Mouse (Mus musculus) bone marrow, adult 2 months (tissue): ENCODE measurements around the gene Acta2. TPM values are rescaled to one million over a fixed set of nuclear protein-coding genes. Genes with fewer than 3 reads are reported as not detected.
A peak's percentile ranks its signal among the peaks of the same experiment; 100 is the strongest.

Source experiments
- H3K27ac ChIP-seq: fragments of 200-500 bp; 2 replicates; pipeline ENCODE4 v1.5.1; 2012; ENCODE audit warnings: low read depth, mild to moderate bottlenecking, control low read depth, inconsistent platforms, low read length; ENCODE audit not compliant: control insufficient read depth, poor library complexity, insufficient read depth
- H3K4me1 ChIP-seq: fragments of 200-500 bp; 2 replicates; pipeline ENCODE4 v1.6.1; 2011; ENCODE audit warnings: low read length; ENCODE audit not compliant: control insufficient read depth, insufficient read depth
- H3K4me3 ChIP-seq: fragments of 200-500 bp; replicated peaks from 2 replicates; pipeline ENCODE3; 2011; ENCODE audit warnings: mild to moderate bottlenecking, low read depth, low read length, control low read depth; ENCODE audit not compliant: control insufficient read depth
- CTCF ChIP-seq: fragments of 200-500 bp; IDR thresholded peaks from 2 replicates; pipeline ENCODE4 v1.5.1; 2011; ENCODE audit warnings: low read length, control low read depth; ENCODE audit not compliant: control insufficient read depth, insufficient read depth
- POLR2A ChIP-seq: fragments of 200-500 bp; IDR thresholded peaks from 2 replicates; pipeline ENCODE4 v1.6.1; 2011; ENCODE audit warnings: low read depth, mild to moderate bottlenecking, control low read depth, low read length, borderline replicate concordance; ENCODE audit not compliant: control insufficient read depth
- WGBS: fragments of 180-500 bp; shearing (Covaris S2); methylation state at CpG from one replicate; pipeline ENCODE4 v1.1.7; 2018; 5-methylcytosine and 5-hydroxymethylcytosine counted together
- polyA plus RNA-seq: library from polyadenylated mRNA; stranded (reverse); fragments of >200 nt; gene quantifications from 2 replicates; pipeline ENCODE4 v1.2.4, GENCODE M21; 2011; ENCODE audit warnings: low replicate concordance; ENCODE audit not compliant: missing spikeins, insufficient read depth, insufficient read length

The Acta2 gene
- polyA plus RNA-seq, 1 experiment: 33.5 TPM

- TF ChIP-seq CTCF (no peak), POLR2A (no peak)
- Histone ChIP-seq H3K4me1 (peaks cover under 1% of the 10 kb centered on the region; the same call in 1 of the 2 replicates), H3K4me3 (no peak overlapping the region), H3K27ac (peak overlapping the region; percentile 31)
- WGBS: 57% methylated on average over 3 of the region's 3 CpGs
Measured at GRCm38 (mm10) chr19:34220732-34221380, 34.5 kb downstream of the Acta2 start.

DNA sequence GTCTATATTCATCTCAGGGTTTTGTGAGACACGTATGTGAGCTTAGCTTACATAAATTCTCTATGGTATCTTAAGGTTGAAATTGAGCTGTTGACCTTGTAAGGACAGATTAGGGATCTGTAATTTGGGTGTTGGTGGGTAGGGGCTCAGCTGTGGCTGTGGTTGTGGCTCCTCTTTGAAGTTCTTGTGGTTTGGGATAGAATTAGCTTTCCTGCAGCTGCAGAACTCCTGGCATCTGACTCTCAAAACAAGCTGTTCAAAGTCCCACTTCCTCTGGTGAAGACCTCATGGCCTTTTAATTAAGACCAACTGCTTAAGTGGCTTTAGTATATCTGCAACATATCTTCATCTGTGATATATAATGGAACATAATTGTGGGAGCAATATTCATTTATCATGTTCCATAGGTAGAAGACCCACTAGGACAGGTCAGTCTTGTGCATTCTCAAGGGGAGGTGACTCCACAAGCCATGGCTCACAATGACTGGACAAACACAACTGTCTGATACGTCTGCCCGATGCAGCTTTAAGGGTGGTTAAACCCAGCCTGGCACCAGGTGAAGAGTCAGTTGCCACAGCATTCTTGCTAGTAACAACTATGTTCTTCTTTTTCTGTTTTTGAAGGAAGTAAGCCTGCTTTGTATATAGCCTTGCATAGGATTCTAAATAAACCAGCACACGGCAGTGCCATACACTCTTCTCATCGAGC, 36.0 kb downstream of the Acta2 start:
- H3K27ac ChIP-seq: no peak overlapping the region; the same call in 1 of the 2 replicates
- WGBS: 47% methylated on average over 5 of the region's 5 CpGs

DNA sequence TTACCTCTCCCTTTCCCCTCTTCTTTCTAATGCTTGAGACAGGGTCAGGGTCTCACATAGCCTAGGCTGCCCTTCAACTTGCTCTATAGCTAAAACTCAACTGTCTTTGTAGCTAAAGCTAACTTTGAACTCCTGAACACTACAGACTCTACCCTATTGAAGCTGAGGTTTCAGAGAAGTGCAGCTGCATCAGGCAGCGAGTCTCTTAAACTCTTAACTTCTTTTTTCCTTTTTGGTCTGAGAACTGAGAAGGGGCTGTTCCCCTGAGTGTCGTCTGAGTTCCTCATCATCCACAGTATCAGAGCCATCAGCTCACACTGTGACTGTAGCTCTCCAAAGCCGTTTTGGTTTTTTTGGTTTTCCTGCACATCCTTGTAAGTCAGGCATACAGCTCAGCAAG, 37.6 kb downstream of the Acta2 start:
- TF ChIP-seq POLR2A (no peak), CTCF (no peak)
- Histone ChIP-seq H3K27ac (peak overlapping the region; percentile 58; the same call in 1 of the 2 replicates), H3K4me3 (no peak overlapping the region), H3K4me1 (peaks cover 2% of the 10 kb centered on the region; the same call in 1 of the 2 replicates)
- 21% methylated on average over 3 of the region's 3 CpGs for WGBS

More for the DNA sequence above, 36.0 kb downstream of the Acta2 start:
- Histone ChIP-seq H3K4me1 (peaks cover 2% of the 10 kb centered on the region; the same call in 1 of the 2 replicates), H3K4me3 (no peak overlapping the region)
- TF ChIP-seq POLR2A (no peak), CTCF (no peak)

DNA sequence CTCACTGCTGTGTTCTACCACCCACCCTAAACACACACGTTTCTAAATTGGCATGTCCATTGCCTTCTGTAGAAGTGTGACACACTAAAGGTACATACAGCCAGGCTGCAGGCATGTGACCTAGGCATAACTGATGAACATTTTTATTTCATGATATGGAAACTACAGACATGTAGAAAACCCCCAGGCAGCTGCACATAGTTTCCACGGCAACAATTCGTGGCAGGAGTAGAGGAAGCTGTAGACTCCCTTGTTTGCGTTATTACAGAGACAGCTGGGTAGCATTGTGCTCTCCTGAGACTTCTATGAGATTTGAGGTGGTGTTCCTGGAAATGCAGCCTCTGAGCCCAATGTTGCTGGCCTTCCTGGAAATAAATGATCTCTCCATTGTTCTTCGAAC, 38.4 kb downstream of the Acta2 start:
- no peak for TF ChIP-seq CTCF
- no peak for TF ChIP-seq POLR2A
- Histone ChIP-seq H3K4me1 (peaks cover 2% of the 10 kb centered on the region; the same call in 1 of the 2 replicates), H3K4me3 (no peak overlapping the region), H3K27ac (no peak overlapping the region)
- WGBS: 50% methylated on average over 5 of the region's 5 CpGs

DNA sequence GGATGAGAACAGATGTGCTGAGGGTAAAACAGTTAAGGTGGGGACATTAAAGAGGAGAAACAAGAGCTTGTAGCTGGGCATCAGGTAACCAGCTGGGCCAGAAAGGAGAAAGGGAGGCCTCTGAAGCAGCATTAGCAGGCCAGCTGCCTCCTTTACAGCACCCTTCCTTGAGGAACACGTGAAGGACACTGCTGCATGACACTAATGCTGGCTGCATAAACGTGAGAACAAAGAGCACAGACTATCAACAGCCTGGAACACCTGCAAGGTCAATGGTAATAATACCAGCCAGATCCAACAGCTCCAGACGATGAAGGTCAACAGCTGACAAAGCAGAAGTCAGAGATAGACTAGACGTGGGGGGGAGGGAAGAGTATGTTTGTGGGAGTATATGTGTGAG, 41.3 kb downstream of the Acta2 start:
- peaks cover 4% of the 10 kb centered on the region; the same call in 1 of the 2 replicates for H3K4me1 ChIP-seq
- no peak overlapping the region for H3K4me3 ChIP-seq
- 47% methylated on average over 4 of the region's 4 CpGs for WGBS
- H3K27ac ChIP-seq: 0 out of 2 replicates have a peak overlapping the region, but pooled peaks have one; percentile 10
- TF ChIP-seq CTCF: no peak
- TF ChIP-seq POLR2A: no peak

- no peak overlapping the region for H3K4me3 ChIP-seq
- TF ChIP-seq POLR2A: no peak
- TF ChIP-seq CTCF: no peak
- H3K4me1 ChIP-seq: peaks cover 4% of the 10 kb centered on the region; the same call in 1 of the 2 replicates
- H3K27ac ChIP-seq: no peak overlapping the region
Measured at GRCm38 (mm10) chr19:34213251-34213645, 42.1 kb downstream of the Acta2 start.

DNA sequence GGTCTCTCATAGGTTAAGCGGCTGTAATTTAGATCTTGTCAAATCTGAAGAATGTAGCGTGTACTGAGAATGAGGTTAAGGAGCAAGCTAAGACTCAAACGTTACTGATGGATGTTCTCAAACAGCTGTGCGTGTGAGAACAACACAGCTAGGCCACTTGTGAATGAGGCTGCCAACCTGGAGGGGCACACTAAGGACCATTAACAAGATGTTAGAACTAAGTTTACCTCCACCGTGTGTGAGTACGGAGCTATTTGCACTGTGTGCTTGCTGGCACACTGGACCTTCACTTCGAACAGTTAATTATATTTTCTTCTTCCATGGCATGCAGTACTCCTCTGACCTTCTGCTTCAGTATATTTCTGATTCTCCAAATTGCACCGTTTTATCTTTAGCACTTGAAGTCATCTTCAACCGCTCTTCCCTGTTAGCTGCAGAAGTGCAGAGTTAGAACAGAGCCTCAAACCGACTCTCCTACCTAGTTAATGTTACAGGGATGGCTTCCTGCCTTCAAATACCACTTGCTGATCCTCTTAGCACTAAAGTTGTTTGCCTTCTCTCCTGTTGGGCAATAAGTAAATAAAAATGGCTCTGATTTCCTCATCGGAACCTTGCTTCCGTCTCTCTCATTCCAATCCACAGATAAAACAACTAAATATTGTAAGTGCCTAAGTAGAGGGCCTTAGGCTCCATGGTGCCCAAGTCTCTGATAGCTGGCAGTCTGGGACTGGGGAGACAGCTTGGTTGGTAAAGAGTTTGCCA, 42.7 kb downstream of the Acta2 start:
- no peak for TF ChIP-seq POLR2A
- TF ChIP-seq CTCF: no peak
- Histone ChIP-seq H3K27ac (no peak overlapping the region), H3K4me1 (peaks cover 4% of the 10 kb centered on the region; the same call in 1 of the 2 replicates), H3K4me3 (no peak overlapping the region)
- 81% methylated on average over 12 of the region's 12 CpGs for WGBS

DNA sequence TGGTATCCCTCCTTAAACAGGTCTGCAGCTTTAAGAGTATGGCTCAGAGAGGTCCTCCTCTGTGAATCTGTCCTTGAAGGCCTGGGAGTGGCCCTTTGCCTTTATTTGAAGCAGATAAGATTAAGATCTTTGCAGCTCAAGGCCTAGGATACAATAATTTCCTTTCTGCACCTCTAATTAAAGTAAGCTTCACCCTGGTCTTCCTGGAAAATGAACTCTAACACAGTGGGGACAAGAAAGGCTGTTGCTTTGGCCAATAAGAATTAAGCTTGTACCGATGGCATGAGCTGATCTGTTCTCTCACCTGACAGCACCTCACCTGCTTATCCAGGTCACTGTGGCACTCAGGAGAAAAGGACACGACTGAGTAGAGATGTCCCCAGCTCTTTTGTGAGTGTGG, 44.5 kb downstream of the Acta2 start:
- peaks cover 3% of the 10 kb centered on the region; the same call in 1 of the 2 replicates for H3K4me1 ChIP-seq
- TF ChIP-seq CTCF: no peak
- TF ChIP-seq POLR2A: no peak
- 73% methylated on average over 2 of the region's 2 CpGs for WGBS
- H3K4me3 ChIP-seq: no peak overlapping the region
- H3K27ac ChIP-seq: no peak overlapping the region
